Mouse (Mus musculus) bone marrow, adult 2 months (tissue): ENCODE data around the gene Rab37. TPM values are rescaled to one million over a fixed set of nuclear protein-coding genes. Genes with fewer than 3 reads are reported as not detected.

Experiments
- H3K27ac ChIP-seq: fragments of 200-500 bp; 2 replicates; pipeline ENCODE4 v1.5.1; 2012; ENCODE audit warnings: low read depth, mild to moderate bottlenecking, control low read depth, inconsistent platforms, low read length; ENCODE audit not compliant: control insufficient read depth, poor library complexity, insufficient read depth
- H3K4me1 ChIP-seq: fragments of 200-500 bp; 2 replicates; pipeline ENCODE4 v1.6.1; 2011; ENCODE audit warnings: low read length; ENCODE audit not compliant: control insufficient read depth, insufficient read depth
- H3K4me3 ChIP-seq: fragments of 200-500 bp; replicated peaks from 2 replicates; pipeline ENCODE3; 2011; ENCODE audit warnings: mild to moderate bottlenecking, low read depth, low read length, control low read depth; ENCODE audit not compliant: control insufficient read depth
- CTCF ChIP-seq: fragments of 200-500 bp; IDR thresholded peaks from 2 replicates; pipeline ENCODE4 v1.5.1; 2011; ENCODE audit warnings: low read length, control low read depth; ENCODE audit not compliant: control insufficient read depth, insufficient read depth
- POLR2A ChIP-seq: fragments of 200-500 bp; IDR thresholded peaks from 2 replicates; pipeline ENCODE4 v1.6.1; 2011; ENCODE audit warnings: low read depth, mild to moderate bottlenecking, control low read depth, low read length, borderline replicate concordance; ENCODE audit not compliant: control insufficient read depth
- WGBS: fragments of 180-500 bp; shearing (Covaris S2); methylation state at CpG from one replicate; pipeline ENCODE4 v1.1.7; 2018; 5-methylcytosine and 5-hydroxymethylcytosine counted together
- polyA plus RNA-seq: library from polyadenylated mRNA; stranded (reverse); fragments of >200 nt; gene quantifications from 2 replicates; pipeline ENCODE4 v1.2.4, GENCODE M21; 2011; ENCODE audit warnings: low replicate concordance; ENCODE audit not compliant: missing spikeins, insufficient read depth, insufficient read length

Gene Rab37
- polyA plus RNA-seq, 1 experiment, result 11.6 TPM

DNA sequence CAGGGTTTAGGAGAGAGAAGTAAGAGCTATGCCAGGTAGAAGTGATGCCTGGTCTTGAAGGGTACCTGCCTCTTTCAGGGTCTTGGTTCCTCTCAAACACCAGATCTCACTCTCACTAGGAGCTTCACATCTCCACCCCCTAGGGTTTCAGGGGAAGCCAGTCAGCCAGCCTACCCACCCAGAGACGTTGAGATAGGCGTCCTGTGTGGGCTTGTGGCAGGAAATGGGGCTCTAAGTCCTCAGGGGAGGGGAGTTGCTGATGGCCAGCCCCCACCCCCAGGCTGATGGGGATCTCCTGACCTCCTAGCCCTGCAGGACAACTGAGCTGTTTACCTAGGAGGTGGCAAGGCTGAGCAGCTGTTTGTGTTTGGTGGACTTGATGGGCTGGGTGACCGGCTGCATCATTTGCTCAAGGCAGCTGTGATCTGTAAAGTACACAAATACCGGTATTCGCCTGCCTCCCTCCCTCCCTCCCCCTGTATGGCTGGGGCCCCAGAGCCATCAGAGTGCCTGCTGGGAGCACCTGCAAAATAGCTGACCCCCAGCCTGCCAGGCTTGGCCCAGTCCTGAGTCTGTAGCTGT is 63.9 kb downstream of the Rab37 start:
- Histone ChIP-seq H3K4me3 (no peak overlapping the region), H3K27ac (no peak overlapping the region; the same call in 1 of the 2 replicates), H3K4me1 (peaks cover 14% of the 10 kb centered on the region)
- under 1% methylated on average over 5 of the region's 5 CpGs for WGBS
- TF ChIP-seq CTCF (no peak), POLR2A (no peak)

DNA sequence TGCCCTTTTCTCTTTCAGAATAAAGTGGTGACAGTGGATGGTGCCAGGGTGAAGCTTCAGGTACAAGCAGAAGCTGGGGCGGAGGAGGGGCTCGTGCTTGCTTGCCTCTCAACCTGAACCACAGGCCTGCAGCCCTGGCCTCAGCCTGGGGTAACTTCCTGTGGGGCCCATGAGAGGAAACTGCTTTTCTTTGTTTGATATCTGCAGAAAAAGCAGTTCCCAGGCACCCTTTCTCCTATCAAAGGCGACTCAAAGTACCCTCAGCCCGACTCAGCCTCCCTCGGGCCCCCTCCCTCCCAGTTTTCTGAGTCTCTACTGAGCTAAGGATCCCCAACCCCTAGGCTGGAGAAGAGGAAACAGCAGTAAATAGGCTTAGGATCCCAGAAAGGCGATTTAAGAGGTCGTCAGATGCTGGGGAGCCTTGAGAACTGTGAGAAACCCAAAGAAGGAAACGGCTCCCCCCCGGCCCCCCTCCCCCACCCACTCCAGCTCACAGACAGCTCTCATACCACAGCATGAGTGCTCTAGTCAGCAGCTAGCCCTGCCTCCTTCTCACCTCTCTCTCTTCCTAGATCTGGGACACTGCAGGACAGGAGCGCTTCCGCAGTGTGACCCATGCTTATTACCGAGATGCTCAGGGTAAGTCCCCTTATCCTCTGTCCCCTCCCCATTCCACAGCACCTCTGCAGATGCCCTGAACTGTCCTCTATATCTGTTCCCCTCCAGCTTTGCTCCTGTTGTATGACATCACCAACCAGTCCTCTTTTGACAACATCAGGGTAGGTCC is 66.9 kb downstream of the Rab37 start:
- Histone ChIP-seq H3K4me1 (peaks cover 8% of the 10 kb centered on the region), H3K27ac (peak overlapping the region; percentile 76), H3K4me3 (no peak overlapping the region)
- WGBS, result 6% methylated on average over 12 of the region's 12 CpGs
- TF ChIP-seq POLR2A, result no peak
- no peak for TF ChIP-seq CTCF

DNA sequence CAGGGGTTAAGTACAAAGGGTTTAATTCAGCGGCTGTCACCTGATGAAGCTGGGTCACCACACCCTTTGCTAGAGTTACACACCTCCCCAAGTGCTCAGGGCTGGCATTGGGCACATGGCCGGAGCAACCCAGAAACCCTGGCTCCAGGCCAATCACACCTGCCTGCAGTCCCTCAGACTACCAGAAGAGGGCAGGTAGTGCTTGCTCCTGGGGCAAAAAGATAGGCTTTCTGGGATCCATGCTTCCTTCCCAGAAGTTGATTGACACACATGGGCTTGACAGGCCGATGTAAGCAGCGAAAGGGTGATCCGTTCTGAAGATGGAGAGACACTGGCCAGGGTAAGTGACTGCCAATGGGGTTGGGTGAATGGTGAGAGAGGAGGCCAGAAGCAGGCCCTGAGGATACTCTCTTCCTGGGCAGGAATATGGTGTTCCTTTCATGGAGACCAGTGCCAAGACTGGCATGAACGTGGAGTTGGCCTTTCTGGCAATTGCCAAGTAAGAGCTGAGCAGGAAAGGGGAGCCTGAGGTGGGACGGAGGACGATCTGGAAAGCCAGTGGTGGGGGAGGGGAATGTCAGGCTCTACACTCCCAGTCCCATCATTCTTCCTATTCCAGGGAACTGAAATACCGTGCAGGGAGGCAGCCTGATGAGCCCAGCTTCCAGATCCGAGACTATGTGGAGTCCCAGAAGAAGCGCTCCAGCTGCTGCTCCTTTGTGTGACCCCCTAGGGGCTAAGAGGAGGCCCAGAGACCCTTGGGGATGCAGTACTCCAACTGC is 69.0 kb downstream of the Rab37 start:
- Histone ChIP-seq H3K4me1 (peaks cover 8% of the 10 kb centered on the region), H3K27ac (no peak overlapping the region), H3K4me3 (no peak overlapping the region)
- 61% methylated on average over 11 of the region's 11 CpGs for WGBS
- TF ChIP-seq POLR2A, result no peak
- TF ChIP-seq CTCF, result peak; percentile 73

DNA sequence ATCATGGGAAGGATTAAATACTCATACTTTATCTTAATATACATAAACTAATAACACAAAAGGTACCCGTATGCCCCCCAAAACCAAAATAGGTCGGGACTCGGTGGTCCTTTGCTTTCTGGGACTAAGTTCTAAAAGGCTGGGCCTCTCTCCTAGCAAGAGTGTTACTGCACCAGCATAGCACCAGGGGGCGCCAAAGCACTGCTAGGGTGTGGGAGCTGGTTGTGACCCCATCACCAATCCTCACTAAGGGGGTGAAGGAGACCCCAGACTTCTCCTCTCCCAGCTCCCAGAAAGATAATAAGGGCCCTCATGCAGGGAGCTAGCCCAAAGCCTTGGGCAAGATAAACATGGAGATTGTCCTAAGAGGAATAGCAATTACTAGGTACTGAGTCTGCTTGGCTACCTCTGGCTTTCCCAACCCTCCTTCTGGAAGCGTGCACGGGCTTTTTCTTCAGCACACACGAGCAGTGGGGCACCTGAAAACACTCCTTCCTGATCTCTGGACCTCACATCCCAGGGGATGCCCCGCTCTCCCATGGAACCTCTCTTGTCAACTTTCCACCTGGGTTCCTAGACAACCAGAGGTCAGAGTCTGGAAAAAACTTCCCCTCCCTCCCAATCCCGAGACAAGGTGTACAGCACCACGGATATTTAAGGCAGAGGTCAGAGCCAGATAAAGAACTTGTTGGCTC is 69.8 kb downstream of the Rab37 start:
- WGBS, result 25% methylated on average over 10 of the region's 10 CpGs
- Histone ChIP-seq H3K27ac (peak overlapping the region; percentile 56), H3K4me1 (peaks cover 8% of the 10 kb centered on the region), H3K4me3 (no peak overlapping the region)
- no peak for TF ChIP-seq POLR2A
- peak; percentile 92 for TF ChIP-seq CTCF

DNA sequence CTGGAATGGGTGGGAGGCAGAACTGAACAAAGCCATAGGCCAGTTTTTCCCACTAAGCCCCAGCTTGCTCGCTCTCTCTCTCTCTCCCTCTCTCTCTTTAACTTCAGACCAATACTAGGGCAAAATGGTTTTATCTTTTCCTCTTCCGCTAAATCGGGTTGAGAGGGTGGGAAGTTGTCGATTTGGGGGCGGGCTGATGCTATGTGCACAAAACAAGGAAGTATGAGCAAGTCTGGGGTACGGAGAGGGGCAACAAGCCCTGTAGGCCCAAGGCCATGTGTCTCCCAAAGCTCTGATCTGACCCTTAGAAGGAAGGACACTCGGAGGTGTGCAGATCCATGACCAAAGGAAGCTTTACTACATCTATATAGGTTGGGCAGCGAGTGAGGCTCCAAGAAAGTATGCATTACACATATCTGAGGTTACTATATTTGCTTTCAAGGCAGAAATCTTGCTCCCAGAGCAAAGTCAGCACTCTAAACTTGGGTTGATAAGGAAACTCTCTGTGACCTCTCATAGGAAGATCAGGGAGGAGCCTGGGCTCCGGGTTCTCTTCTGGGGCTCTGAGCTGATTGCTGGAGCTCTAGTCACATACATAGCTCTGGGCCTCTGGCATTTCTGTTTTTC is 70.5 kb downstream of the Rab37 start:
- WGBS, result 9% methylated on average over 9 of the region's 9 CpGs
- no peak overlapping the region for H3K4me3 ChIP-seq
- peak overlapping the region; percentile 56 for H3K27ac ChIP-seq
- peaks cover 8% of the 10 kb centered on the region for H3K4me1 ChIP-seq
- TF ChIP-seq CTCF (no peak), POLR2A (no peak)

DNA sequence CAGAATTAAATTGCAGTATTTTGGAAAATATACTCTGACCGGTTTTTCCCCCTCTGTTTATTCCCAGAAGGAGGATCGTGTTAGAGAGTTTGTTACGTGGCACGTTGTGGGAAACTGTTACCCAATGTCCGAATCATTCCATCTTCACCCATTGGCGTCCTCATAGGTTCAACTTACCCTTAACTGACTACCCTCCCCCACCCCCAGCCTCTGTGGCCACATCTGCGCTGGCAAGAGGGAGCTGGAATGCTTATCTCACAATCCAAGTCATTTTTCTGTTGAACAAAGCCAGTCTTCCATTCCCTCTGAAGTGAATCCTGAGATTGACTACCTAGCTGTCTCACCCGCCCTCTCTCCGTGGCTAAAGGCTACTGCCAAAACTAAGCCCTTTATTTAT is 71.0 kb downstream of the Rab37 start:
- Histone ChIP-seq H3K4me3 (no peak overlapping the region), H3K27ac (peak overlapping the region; percentile 88), H3K4me1 (peaks cover 8% of the 10 kb centered on the region)
- TF ChIP-seq CTCF, result no peak
- no peak for TF ChIP-seq POLR2A
- 22% methylated on average over 9 of the region's 9 CpGs for WGBS

DNA sequence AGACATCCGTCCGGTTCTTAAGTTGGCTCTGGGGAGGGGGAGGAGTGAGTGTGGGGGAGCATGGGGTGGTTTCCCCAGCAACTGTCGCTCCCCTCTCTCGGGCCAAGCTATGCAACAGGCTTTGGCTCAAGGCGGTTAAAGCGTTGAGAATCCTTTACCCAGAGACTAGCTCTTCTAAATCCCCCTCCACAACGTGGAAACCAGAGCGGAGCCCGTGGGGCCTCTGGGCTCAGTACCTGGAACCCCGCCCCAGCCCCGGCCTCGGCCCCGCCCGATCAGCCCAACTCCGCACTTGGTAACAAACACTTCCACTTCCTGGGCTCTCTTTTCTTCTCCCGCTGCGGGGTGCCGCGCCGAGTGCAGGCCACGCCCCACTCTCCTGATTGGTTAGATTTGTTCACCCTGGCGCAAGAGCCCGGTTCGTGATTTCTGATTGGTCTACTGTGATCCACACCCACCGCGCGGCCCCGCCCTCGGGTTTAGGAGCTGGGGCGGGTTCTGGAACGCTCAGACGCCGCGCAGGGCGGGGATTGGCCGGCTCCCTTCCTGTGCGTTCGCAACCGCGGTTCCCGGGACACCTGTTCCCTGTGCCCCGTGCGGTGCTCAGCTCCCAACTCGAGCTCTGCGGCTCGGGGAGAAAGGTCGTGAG is 71.7 kb downstream of the Rab37 start, which contains the start of gene Slc9a3r1:
Gene Slc9a3r1, plus strand, starts transcription at position 510 of the 649 bp plus-strand sequence.
- TF ChIP-seq CTCF, result no peak
- peak; percentile 97 for TF ChIP-seq POLR2A
- under 1% methylated on average over 47 of the region's 47 CpGs for WGBS
- Histone ChIP-seq H3K27ac (peak within 1 kb of the TSS; percentile 88), H3K4me3 (peak within 1 kb of the TSS; percentile 92), H3K4me1 (peaks cover 3% of the 10 kb centered on the region)
